Comparison of ENCODE assay signal across 9 mouse cellular contexts in the genomic region with DNA sequence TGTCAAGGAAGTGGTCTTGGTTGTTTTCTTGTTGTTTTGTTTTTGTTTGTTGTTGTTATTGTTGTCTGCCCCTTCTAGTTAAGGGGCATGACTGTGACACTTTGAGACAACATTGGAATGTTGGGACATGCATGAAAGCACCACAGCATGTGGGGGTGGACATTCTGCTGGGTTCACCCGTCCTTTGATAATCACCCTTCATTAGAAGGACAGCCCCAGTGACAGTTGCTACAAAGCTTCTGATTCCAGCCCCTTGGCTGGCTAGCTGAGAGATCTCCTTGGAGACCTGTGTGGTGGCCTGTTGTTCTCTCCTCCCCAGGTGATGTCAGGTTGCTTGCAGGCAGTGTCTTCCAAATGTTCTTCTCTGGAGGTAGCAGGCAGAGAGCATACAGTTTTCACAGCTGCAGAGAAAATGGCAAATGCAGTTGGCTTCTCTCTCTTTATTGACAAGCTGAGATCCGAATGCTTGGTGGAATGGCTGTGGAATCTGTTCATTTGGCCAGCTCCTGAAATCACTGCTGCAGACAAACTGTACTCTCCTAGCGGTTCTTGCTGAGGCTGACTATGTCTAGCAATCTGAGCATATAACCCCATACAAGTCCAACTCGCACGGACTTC.
A peak's percentile ranks its signal among the peaks of the same experiment; 100 is the strongest.
DNase-seq lines count a peak whose midpoint lies in the region; ATAC-seq and TF ChIP-seq lines count a peak whose summit lies in the region.
"Had no signal": no experiment of that assay in that cellular context is flagged by ENCODE, and none has a peak within 500 bp of the region (broad histone marks: within the 10 kb centered on the region; RNA-seq: fewer than 3 reads in every experiment).

No protein-coding gene starts in this region.

- H3K9ac ChIP-seq in heart, embryonic 15.5 days: no peak overlapping the region
- peak overlapping the region; percentile 67 for H3K9ac ChIP-seq in hindbrain, embryonic 13.5 days
- H3K9ac ChIP-seq in midbrain, postnatal 0 days (replicated peaks; ENCODE audit: low read length, poor library complexity, severe bottlenecking): peak overlapping the region; percentile 34
- no peak overlapping the region for H3K9ac ChIP-seq in intestine, postnatal 0 days (ENCODE audit: low read depth, low read length)
- no peak overlapping the region for H3K9ac ChIP-seq in heart, embryonic 11.5 days (ENCODE audit: low read depth, low read length)

- no peak overlapping the region for H3K27ac ChIP-seq in heart, embryonic 15.5 days
- H3K27ac ChIP-seq in heart, embryonic 10.5 days: no peak overlapping the region
- peak overlapping the region; percentile 93 for H3K27ac ChIP-seq in hindbrain, embryonic 13.5 days
- peak overlapping the region; percentile 82 for H3K27ac ChIP-seq in midbrain, postnatal 0 days (ENCODE audit: low read depth, low read length)
- H3K27ac ChIP-seq in intestine, postnatal 0 days (ENCODE audit: low read depth, low read length): no peak overlapping the region
- no peak overlapping the region for H3K27ac ChIP-seq in heart, embryonic 11.5 days (ENCODE audit: low read depth, low read length)

- no peak for TF ChIP-seq CTCF in midbrain, postnatal 0 days (IDR thresholded peaks at IDR 0.05)
- TF ChIP-seq CTCF in intestine, postnatal 0 days (IDR thresholded peaks at IDR 0.05; ENCODE audit: low read depth): no peak

- H3K9me3 ChIP-seq in heart, embryonic 15.5 days (replicated peaks): no peaks in the 10 kb centered on the region
- H3K9me3 ChIP-seq in heart, embryonic 10.5 days: no peaks in the 10 kb centered on the region
- no peaks in the 10 kb centered on the region for H3K9me3 ChIP-seq in hindbrain, embryonic 13.5 days
- no peaks in the 10 kb centered on the region for H3K9me3 ChIP-seq in midbrain, postnatal 0 days (ENCODE audit: low read length)
- no peaks in the 10 kb centered on the region for H3K9me3 ChIP-seq in intestine, postnatal 0 days (ENCODE audit: control insufficient read depth)
- no peaks in the 10 kb centered on the region for H3K9me3 ChIP-seq in heart, embryonic 11.5 days (replicated peaks; ENCODE audit: control insufficient read depth, low read length)

- WGBS in heart, embryonic 15.5 days: 83% methylated on average over 5 of the region's 5 CpGs
- WGBS in heart, embryonic 10.5 days: 66% methylated on average over 5 of the region's 5 CpGs
- WGBS in hindbrain, embryonic 13.5 days: 31% methylated on average over 5 of the region's 5 CpGs
- WGBS in midbrain, postnatal 0 days: 22% methylated on average over 5 of the region's 5 CpGs
- WGBS in intestine, postnatal 0 days: 79% methylated on average over 5 of the region's 5 CpGs
- 72% methylated on average over 5 of the region's 5 CpGs for WGBS in heart, embryonic 11.5 days (ENCODE audit: insufficient replicate concordance)

- no peak for DNase-seq in heart, embryonic 10.5 days (ENCODE audit: low spot score)
- DNase-seq in embryo, embryonic 9.5 days (ENCODE audit: extremely low spot score): peak; percentile 15
- peak; percentile 41 for DNase-seq in midbrain, postnatal 0 days (ENCODE audit: low spot score)
- no peak for DNase-seq in adrenal gland, postnatal 25 days
- DNase-seq: B cell, adult 2 months had no signal

- no peak overlapping the region for H3K4me3 ChIP-seq in heart, embryonic 15.5 days
- no peak overlapping the region for H3K4me3 ChIP-seq in heart, embryonic 10.5 days
- peak overlapping the region; percentile 49 for H3K4me3 ChIP-seq in hindbrain, embryonic 13.5 days
- peak overlapping the region; percentile 44 for H3K4me3 ChIP-seq in midbrain, postnatal 0 days (ENCODE audit: low read depth, low read length)
- H3K4me3 ChIP-seq in intestine, postnatal 0 days (ENCODE audit: low read depth, low read length): no peak overlapping the region
- no peak overlapping the region for H3K4me3 ChIP-seq in heart, embryonic 11.5 days (ENCODE audit: low read depth, low read length)

- H3K27me3 ChIP-seq in heart, embryonic 15.5 days: peaks cover 12% of the 10 kb centered on the region
- peaks cover 25% of the 10 kb centered on the region; the same call in 1 of the 2 replicates for H3K27me3 ChIP-seq in heart, embryonic 10.5 days (ENCODE audit: insufficient read depth, poor library complexity, severe bottlenecking)
- H3K27me3 ChIP-seq in hindbrain, embryonic 13.5 days: no peaks in the 10 kb centered on the region
- H3K27me3 ChIP-seq in midbrain, postnatal 0 days (ENCODE audit: insufficient read depth, low read length): no peaks in the 10 kb centered on the region
- H3K27me3 ChIP-seq in intestine, postnatal 0 days (replicated peaks; ENCODE audit: control insufficient read depth, insufficient read depth, low read length): no peaks in the 10 kb centered on the region
- peaks cover 3% of the 10 kb centered on the region; the same call in 1 of the 2 replicates for H3K27me3 ChIP-seq in heart, embryonic 11.5 days (ENCODE audit: control insufficient read depth, insufficient read depth, low read length)

- peak overlapping the region; percentile 87; the same call in 1 of the 2 replicates for H3K4me2 ChIP-seq in heart, embryonic 15.5 days
- peak overlapping the region; percentile 67 for H3K4me2 ChIP-seq in hindbrain, embryonic 13.5 days
- peak overlapping the region; percentile 67 for H3K4me2 ChIP-seq in midbrain, postnatal 0 days (ENCODE audit: low read depth, low read length, poor library complexity, severe bottlenecking)
- no peak overlapping the region for H3K4me2 ChIP-seq in intestine, postnatal 0 days (replicated peaks; ENCODE audit: low read depth)
- H3K4me2 ChIP-seq in heart, embryonic 11.5 days: no peak overlapping the region; the same call in 1 of the 2 replicates

- no peaks in the 10 kb centered on the region for H3K36me3 ChIP-seq in heart, embryonic 15.5 days
- no peaks in the 10 kb centered on the region for H3K36me3 ChIP-seq in heart, embryonic 10.5 days
- H3K36me3 ChIP-seq in hindbrain, embryonic 13.5 days: no peaks in the 10 kb centered on the region
- no peaks in the 10 kb centered on the region for H3K36me3 ChIP-seq in midbrain, postnatal 0 days (ENCODE audit: insufficient read depth, low read length)
- H3K36me3 ChIP-seq in intestine, postnatal 0 days (ENCODE audit: control insufficient read depth, insufficient read depth): no peaks in the 10 kb centered on the region
- H3K36me3 ChIP-seq in heart, embryonic 11.5 days (ENCODE audit: control insufficient read depth, insufficient read depth, low read length): no peaks in the 10 kb centered on the region

- ATAC-seq in heart, embryonic 15.5 days (replicated peaks; ENCODE audit: insufficient number of reproducible peaks, insufficient read depth, low FRiP score, low read depth): no peak
- ATAC-seq in hindbrain, embryonic 13.5 days (ENCODE audit: low FRiP score): no peak
- no peak for ATAC-seq in midbrain, postnatal 0 days (ENCODE audit: low FRiP score)
- ATAC-seq in intestine, postnatal 0 days: no peak
- ATAC-seq in heart, embryonic 11.5 days (replicated peaks; ENCODE audit: insufficient number of reproducible peaks, low FRiP score, low TSS enrichment): no peak

- H3K4me1 ChIP-seq in heart, embryonic 15.5 days (replicated peaks): peaks cover 13% of the 10 kb centered on the region
- H3K4me1 ChIP-seq in heart, embryonic 10.5 days: peaks cover 6% of the 10 kb centered on the region; the same call in 1 of the 2 replicates
- peaks cover 35% of the 10 kb centered on the region for H3K4me1 ChIP-seq in hindbrain, embryonic 13.5 days (replicated peaks)
- H3K4me1 ChIP-seq in midbrain, postnatal 0 days (ENCODE audit: insufficient read depth, low read length): peaks cover 5% of the 10 kb centered on the region
- no peaks in the 10 kb centered on the region for H3K4me1 ChIP-seq in intestine, postnatal 0 days (replicated peaks; ENCODE audit: control insufficient read depth, insufficient read depth, low read length)
- H3K4me1 ChIP-seq in heart, embryonic 11.5 days (ENCODE audit: control insufficient read depth, insufficient read depth, low read length): 0 out of 2 replicates have a peak, but pooled peaks cover 3% of the 10 kb centered on the region

Comparison
In these comparisons a context has a peak if more than half of its experiments do, and no peak if none do; other contexts are left out.
1. H3K4me2 ChIP-seq: peak in heart, embryonic 15.5 days (single experiment), hindbrain, embryonic 13.5 days (single experiment) and midbrain, postnatal 0 days (single experiment); none in intestine, postnatal 0 days (single experiment) and heart, embryonic 11.5 days (single experiment).
2. H3K27ac ChIP-seq: peak in hindbrain, embryonic 13.5 days (single experiment) and midbrain, postnatal 0 days (single experiment); none in heart, embryonic 15.5 days (single experiment), heart, embryonic 10.5 days (single experiment), intestine, postnatal 0 days (single experiment) and heart, embryonic 11.5 days (single experiment).
3. H3K4me3 ChIP-seq: peak in hindbrain, embryonic 13.5 days (single experiment) and midbrain, postnatal 0 days (single experiment); none in heart, embryonic 15.5 days (single experiment), heart, embryonic 10.5 days (single experiment), intestine, postnatal 0 days (single experiment) and heart, embryonic 11.5 days (single experiment).
4. H3K9ac ChIP-seq: peak in hindbrain, embryonic 13.5 days (single experiment) and midbrain, postnatal 0 days (single experiment); none in heart, embryonic 15.5 days (single experiment), intestine, postnatal 0 days (single experiment) and heart, embryonic 11.5 days (single experiment).
5. DNase-seq: peak in embryo, embryonic 9.5 days (single experiment) and midbrain, postnatal 0 days (single experiment); none in heart, embryonic 10.5 days (single experiment) and adrenal gland, postnatal 25 days (single experiment).